Mouse (Mus musculus) retina, postnatal 7 days (tissue): ENCODE measurements at regions not wholly inside any gene's neighbourhood (a gene's known extent, or its start where the extent isn't known, plus 50 kb on each side); places are given as distances from the start of the nearest gene placed in this dataset.

Experiments
- DNase-seq: peaks from one replicate; pipeline ENCODE4 v3.0.0-alpha.2; 2012; ENCODE audit warnings: low read depth, low spot score

DNA sequence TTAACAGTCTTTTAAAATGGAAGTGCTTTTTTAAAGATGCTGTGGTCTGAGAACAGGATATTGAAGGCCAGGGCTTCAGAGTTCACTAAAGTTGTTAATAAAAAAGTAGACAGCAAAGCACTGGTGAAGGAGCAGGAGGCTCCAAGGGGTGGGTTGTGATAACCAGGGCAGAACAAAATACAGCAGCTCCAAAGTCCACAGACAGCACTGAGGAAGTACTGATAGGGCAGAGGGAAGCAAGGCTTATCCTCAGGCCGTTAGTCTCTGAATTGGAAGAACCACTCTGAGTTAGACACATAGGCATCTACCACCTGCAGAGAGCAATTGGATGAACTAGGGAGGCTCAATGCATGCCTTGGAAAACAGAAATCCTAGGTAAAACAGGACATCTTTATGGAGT is 62.1 kb downstream of the P2ry1 start:
- DNase-seq: no peak

DNA sequence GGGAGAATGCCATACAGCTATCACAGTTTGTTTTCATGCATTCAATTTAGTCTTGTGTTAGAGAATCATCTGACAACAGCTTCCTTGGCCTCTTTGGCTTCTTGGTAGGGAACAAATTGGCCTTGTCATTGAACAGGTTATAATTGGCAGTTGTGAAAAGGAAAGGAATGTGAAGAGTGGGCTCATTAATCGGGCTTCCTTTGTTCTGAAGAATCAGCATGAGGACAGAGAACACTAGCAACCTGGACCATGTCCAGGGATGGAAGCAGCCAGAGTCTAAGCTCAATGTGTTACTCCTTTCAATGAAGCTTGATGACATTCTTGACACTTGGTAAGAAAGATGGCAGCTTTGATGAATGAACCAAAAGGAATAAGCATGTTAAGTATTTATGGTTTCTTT is 64.5 kb downstream of the P2ry1 start:
- no peak for DNase-seq

DNA sequence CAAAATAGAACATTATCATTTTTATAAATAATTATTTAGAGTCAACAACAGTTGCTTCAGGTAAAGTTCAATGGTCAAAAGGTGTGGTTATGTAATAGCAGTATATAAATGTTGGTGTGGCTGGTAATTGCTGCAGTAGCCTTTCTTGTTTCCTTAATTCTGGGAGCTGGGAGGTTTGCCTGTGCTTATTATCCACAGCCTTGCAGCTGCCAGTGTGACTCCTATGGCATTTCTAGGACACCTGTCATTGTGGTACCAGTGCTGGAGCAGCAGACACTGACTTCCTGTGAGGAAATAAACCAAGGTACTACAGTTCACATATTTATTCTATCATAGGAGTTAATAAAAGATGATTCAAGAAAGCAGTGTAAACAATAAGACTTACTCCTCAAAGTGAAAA is 65.6 kb downstream of the P2ry1 start:
- DNase-seq: no peak

DNA sequence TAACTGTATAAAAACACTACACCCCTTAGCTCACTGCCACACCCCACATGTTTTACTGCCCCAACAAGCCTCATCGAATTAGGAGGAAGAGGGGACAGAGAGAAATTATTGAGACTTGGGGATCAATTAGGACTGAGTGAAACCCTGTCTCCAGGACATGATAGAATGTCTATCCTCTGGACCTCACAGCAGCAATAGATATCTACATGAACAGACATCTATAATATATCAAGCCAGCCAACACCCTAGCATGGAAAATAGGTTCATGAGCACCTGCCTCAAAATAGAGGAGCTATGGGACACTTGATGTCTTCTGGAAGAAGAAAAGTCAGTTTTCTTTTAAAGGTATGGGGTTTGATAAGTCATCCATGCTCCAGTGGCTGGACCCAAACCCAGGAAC is 68.4 kb downstream of the P2ry1 start:
- no peak for DNase-seq

DNA sequence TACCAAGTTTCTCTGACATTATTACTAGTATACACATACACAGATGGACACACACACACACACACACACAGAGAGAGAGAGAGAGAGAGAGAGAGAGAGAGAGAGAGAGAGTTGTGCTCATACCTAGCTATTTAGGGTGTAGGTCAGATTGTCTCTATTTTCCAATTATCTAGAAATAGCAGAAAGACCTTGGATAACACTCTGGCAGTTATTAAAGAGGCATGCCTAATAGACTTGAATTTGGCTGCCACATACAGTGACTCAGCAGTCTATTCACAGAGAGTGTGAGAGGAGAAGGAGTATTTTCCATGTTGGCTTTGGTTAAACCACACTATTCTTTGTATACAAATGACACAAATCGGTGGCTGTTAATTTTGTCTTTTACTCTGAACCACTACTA is 69.7 kb downstream of the P2ry1 start:
- no peak for DNase-seq

DNA sequence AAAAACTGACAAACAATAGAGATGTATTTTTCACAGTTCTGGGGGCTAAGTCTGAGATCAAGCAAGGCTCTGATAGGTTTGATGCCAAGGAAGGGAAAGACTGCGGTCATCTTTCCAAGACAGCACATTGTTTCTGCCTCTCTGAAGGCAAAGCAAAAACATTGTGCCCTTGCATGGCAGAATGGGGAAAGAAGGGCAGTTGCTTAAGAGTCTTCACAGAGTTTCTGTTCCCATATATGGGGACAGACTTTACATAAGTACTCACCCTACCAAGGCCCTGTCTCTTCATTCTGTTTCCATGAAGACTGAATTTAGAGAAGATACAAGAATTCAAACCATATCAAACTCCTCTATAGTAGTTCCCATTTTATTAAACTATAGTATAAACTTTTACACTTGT is 70.5 kb downstream of the P2ry1 start:
- no peak for DNase-seq

DNA sequence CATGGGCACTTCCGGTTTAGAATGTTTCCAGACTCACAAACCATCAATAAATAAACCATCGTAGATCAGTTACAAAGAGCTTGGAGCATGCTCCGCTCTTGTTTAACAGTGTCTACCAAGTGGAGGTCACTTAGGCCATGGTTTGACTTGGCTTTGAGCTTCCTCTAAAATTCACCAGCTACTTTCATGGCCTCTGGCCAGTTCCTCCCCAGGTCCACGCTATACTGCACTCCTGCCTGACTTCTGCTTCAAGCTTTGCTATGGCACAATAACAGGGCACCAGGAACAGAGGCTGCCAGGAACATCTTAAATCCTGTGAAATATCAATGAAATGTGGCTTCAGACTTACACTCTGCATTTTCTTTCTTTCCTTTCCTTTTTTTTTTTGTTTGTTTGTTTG is 71.2 kb downstream of the P2ry1 start:
- DNase-seq: no peak

DNA sequence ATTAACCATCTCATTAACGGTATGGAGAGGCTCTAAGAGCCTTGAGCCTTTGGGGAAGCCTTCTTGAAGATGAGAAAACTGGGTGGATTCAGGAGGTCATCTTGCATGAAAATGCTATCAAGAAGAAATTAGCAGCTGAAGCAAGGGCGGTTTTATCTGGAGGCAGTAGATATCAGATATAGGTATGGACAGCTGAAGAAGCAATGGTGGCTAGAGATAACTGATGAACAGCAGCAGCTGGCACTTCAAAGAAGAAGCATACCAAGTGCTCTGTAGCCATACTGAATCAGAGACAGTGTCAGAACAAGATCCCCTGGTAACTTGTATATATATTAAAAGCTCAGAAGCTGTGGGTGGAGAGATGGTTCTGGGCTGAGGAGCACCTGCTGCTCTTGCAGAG is 73.2 kb downstream of the P2ry1 start:
- no peak for DNase-seq

DNA sequence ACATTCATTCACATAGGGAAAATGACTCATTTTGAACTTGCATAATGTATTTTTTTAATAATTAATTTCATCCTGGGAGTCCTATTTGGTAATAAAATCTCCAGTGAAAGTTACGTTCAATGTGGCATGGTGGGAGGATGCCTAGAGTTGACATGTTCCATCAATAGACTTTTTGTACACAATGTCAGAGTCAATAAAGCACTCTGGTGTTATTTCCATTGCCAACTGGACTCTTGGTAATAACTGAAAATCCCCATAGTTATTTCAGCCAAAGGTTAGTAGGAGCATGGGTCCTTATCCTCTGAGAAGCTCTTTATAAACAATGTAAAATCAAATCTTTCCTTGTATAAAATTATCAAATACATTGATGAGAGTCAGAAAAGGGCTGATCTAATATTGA is 87.3 kb downstream of the P2ry1 start:
- DNase-seq: no peak

DNA sequence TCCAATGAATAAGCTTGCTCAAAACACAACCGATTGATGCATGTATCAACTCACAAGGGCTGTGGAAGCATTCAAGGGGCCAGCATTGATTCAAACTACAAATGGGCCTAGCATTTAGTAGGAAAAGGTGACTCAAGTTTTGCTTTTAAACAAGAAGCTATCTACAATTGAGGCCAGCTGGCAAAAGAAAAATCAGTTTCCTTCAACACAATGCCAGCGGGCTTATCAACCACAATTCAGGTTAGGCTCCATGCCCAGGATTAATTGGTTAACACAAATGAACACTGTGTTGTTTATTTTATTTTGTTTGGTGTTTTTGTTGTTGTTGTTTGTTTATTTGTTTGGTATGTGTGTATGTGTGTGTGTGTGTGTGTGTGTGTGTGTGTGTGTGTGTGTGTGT is 89.4 kb downstream of the P2ry1 start:
- DNase-seq: no peak

DNA sequence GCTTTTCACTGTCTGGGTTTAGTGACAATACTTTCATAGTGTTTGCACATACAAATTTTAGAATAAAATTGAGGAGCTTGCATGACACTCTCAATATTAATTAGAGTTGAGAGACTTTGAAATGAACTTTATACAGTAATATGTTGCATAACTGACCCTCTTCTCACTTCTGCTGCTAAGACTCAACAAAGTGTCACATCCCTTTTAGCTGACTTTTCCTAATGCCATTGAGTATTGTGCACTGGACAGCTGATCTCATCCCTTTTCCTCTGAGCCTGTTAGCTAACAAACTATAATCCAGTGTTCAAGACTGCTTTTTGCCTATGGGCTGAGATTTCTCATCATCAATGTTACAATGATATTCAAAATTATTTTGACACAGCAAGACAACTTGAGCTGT is 113.8 kb downstream of the P2ry1 start:
- DNase-seq: no peak

DNA sequence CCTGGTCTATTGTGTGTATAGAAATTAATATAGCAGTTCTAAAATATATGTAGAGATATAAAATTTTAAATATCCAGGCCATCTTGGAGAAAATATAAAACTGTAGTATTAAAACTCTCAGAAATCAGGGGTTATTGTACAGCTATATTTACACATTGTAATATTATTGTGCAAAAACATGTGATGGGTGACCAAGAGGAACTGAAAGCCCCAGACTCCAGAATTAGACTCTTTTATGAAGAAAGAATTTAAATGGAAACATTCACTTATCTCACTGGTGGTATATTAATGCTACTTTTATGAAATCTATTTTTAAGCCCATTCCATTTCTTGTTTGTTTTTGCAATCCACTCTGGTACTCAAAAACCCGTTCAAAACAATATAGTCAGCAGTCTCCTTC is 130.5 kb downstream of the P2ry1 start:
- no peak for DNase-seq

DNA sequence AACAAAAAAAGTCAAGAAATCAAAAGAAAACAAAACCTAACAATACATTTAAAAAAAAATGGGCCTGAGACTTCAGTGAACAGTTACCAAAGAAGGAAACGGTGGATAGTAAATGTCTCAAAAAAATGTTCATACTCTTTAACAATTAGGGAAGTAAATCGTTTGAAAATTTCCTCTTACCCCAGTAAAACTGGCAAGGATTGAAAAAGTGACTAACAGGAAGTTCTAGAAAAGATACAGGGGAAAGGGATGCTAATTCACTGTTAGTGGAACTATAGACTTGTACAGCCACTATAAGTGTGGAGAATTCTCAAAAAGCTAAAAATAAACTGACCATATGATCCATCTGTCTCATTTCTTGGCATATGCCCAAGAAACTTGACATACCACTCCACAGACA is 151.5 kb downstream of the P2ry1 start:
- DNase-seq: no peak

DNA sequence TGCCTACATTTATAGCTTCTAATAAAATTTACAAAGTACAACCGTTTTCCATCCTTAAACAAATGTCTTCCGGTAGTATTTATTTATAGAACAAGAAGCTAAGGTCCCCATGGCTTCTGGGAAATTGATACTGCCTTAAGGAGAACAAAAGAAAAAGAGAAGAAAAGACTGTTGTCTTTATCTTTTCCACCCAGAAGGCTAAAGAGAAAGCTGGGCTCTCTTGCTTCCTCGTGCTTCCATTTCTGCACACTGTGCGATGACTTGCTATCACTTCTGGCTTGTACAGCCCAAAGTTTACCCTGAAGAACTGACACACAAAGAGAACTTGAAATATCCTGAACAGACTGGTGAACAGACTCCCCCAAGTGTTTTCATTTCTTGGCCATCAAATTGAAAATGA is 157.2 kb downstream of the P2ry1 start:
- DNase-seq: no peak

DNA sequence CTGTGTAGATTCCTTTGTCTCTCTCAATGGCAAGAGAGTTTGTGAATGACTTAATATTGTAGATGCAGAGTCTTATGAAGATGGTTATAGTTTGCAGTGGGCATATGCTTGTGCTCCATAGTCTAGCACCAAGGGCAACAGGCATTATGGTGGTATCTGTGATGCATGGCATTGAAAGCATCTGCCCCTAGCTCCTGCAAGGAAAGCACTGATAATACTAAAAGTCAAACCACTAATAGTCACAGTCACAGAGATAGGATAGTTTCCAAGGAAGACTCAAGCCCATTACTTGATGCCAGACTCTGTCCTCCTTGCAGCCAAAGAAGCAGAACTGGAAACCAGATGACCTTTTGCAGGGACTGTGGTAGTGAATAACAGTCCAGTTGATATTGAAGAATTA is 158.8 kb downstream of the P2ry1 start:
- DNase-seq: no peak

DNA sequence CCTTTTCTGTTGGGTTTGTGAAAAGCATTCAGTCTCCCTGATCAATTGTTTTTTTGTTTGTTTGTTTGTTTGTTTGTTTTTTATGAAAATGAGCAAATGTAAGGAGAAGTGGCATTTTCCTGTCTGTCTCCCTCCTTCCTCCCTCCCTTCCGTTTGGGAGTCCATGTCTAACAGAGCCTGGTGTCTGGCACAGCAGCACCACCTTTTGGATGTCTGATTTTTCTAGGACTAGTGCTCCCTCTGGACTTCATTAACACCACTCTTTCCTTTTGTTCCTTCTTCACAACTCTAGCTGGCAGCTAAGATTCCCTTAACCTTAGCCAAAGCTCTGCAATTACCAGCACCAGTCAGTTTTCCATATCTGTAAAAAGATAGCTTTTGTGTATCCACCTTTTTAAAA is 175.6 kb upstream of the Rap2b start:
- DNase-seq: no peak

DNA sequence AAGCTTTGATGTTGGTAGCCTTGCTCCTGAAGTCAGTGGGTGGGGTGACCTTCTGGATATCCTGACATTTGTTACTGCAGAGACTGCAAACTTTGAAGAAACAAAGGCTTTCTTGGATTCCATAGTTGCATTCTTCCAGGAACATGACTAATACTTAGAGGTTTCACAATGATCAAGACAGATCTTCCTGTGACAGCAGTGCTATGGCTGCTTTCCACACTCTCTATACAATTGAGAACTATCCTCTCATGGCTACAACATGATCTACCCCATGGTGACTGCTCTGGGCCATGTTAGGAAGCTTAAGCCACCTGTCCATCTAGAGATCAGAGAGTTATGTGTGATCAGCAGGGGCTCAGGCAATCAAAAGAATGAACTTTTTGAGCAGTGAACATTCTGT is 172.8 kb upstream of the Rap2b start:
- no peak for DNase-seq

DNA sequence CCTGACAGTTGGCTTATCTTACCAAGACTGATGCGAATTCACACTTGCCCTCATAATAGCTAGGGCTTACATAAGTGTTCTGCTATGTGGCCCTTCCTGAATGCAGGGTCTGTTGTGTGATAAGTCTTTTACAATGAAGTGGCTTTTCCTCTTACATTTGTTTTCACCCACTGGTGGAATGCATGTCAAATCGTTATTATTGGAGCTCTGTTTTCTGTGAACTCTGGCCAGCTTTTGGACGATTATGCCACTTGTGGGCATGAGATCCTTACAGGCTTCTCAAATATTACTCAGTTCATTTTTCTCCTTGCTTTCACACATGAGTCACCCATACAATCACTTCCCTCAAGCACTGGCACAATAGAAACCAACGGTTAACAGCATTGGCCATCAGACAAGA is 144.9 kb upstream of the Rap2b start:
- DNase-seq: no peak

DNA sequence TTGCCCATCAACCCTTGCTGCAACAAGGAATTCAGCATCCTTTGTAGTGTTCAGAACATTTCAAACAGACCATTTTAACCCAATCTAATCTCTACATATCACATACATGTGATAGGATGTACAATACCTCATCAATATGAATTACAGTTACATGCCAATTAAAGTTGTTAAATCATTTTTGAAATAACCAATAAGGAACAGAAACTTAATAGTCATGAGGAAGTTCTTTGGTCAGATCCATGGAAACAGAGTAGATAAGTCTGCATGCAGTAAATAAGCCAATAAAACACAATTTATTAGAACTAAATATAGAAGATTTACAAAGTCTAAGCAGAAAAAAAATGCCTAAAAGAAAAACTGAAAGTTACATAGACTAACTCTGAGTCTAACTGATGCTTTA is 136.9 kb upstream of the Rap2b start:
- DNase-seq: no peak

DNA sequence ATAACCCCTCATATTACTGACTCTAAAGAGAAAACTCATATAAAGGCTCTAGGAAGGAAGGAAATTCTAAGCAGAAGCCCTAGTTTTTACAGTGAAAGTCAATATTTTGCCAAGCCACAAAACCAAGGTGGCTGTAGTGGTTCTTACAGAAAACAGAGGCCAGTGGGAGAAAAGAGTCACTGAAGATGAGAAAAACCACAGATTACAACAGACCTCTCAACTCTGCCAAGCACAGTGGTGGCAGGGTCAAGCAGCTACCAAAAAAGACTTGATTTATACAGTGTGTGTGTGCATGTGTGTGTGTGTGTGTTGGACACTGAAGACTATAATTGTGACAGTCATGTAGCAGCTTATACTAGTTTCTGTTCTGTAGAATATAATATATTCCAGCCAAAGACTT is 136.4 kb upstream of the Rap2b start:
- no peak for DNase-seq

DNA sequence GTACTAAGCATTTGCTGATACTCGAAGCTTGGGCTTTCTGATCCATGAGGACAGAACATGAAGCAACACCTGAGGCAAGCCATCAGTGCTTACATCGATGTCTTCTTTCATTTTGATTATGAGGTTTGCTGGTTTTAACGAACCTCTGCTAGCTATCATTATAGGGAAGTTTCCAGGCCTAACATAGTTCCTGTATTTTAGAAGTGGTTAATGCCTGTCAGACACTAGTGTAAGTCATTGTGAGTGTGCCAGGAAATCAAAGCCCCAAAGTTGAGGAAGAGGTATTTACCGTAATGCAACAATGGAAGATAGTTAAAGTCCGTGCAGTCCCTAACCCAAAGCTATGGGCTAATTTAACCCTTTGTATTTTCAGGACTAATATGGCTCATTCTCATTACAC is 120.1 kb upstream of the Rap2b start:
- DNase-seq: no peak

DNA sequence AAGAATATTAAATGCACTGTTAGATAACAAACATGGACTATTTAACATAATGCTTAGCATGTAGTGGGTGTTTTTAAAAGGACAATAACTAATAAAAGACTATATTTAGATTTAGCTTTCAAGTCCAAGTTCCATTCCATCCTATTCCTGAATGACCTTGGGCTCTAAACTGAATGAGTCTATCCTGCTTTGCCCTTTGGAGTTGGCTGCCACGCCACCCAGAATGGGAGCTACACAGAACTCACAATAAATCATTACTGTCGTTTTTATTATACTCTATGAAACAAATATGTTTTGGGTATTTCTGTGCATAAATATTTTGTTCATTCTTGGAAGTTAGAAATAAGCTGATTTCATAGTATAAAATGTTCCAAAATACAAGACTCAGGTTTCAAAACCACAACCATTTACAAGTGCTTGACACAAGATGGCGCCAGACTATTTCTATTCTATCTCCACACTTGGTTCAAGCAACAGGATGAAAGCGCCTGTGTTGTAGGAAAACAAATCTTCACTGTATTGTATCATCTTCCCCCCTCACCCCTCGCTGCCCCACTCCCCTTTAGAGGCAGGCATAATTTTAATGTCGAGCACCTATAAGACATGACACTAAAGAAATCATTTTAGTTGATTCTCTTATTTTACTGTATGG is 117.4 kb upstream of the Rap2b start:
- DNase-seq: peak; percentile 6

DNA sequence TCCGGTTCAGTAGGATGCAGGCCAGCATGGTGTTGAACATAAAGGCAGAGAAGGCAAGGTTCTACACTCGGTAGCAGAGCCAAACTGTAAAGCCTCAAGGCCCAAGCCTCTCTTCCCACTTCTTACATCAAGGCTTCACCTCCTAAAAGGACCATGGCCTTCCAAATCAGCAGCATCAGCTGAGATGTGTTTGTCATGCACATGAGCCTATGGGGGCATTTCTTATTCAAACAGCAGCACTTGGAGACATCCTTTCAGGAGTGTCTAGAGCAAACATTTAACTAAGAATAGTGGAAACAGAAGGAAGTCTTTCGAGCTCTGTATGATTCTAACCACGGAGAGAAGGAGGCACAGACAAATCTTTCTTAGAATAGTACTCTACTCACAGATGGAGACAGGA is 115.0 kb upstream of the Rap2b start:
- DNase-seq: no peak

DNA sequence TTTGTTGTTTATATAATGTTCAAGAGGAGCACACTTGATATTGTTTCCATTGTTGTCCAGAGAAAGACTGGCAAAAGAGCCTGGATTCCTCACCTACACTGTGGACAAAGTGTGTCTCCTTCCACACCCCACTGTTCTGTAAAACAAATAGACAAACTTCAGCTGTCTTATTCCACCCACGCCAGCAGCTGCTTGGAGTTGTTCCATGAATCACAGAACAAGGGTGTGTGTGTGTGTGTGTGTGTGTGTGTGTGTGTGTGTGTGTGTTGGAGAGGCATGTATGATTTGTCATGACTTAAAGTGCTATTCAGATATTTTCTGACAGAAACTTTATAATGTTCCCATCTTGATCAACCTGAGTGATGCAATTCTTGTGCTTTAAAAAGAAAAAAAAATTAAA is 114.1 kb upstream of the Rap2b start:
- no peak for DNase-seq

DNA sequence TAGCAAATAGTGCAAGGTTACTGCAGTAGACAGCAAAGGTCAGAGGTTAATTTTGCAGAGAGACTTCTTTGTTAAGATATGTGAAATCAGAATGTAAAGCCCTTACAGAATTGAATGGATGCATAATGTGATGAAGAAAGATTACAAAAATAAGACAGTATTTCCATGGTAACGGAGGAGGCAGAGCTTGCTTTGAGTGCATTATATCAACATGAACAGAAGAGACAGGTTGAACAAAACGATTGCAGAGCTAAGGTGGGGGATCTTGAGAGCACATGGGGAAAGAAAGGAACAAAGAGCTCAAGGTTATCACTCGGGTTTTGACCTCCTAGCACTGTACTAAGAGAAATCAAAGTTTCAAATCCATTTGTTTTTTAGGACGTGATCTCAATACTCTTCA is 106.2 kb upstream of the Rap2b start:
- DNase-seq: no peak
